ENCODE assay signal across 18 mouse cellular contexts in genomic region chr11:102461764-102462163, GRCm38 (mm10). TPM values are rescaled to one million over a fixed set of nuclear protein-coding genes. Genes with fewer than 3 reads are reported as not detected.
"Had no signal": no experiment of that assay in that cellular context is flagged by ENCODE, and none has a peak within 500 bp of the region (broad histone marks: within the 10 kb centered on the region; RNA-seq: fewer than 3 reads in every experiment).

No protein-coding gene starts in this region.

- H3K27me3 ChIP-seq: lung, embryonic 15.5 days; stomach, embryonic 15.5 days had no signal

- H3K36me3 ChIP-seq: limb, embryonic 12.5 days; lung, embryonic 15.5 days; midbrain, embryonic 12.5 days; neural tube, embryonic 13.5 days; stomach, embryonic 15.5 days had no signal

- H3K9me3 ChIP-seq: limb, embryonic 12.5 days; lung, embryonic 15.5 days; midbrain, embryonic 12.5 days; neural tube, embryonic 13.5 days; stomach, embryonic 15.5 days had no signal

- ATAC-seq: hindbrain, embryonic 16.5 days; inflammation-experienced regulatory T-cells, adult 6 months; intestine, postnatal 0 days; midbrain, embryonic 16.5 days had no signal

- DNase-seq: lung, postnatal 14 days; retina, postnatal 1 day; right cerebral cortex, postnatal 4 days; spleen, adult 18-20 months; thymus, adult 2 months; thymus, postnatal 25 days had no signal

- H3K4me2 ChIP-seq: limb, embryonic 12.5 days; liver, embryonic 11.5 days; lung, embryonic 15.5 days; midbrain, embryonic 12.5 days; neural tube, embryonic 13.5 days; stomach, embryonic 15.5 days had no signal

- H3K9ac ChIP-seq: limb, embryonic 12.5 days; lung, embryonic 15.5 days; midbrain, embryonic 12.5 days; neural tube, embryonic 13.5 days; stomach, embryonic 15.5 days had no signal

- H3K27ac ChIP-seq: layer of hippocampus, adult 2 months; limb, embryonic 12.5 days; lung, embryonic 15.5 days; macrophage; midbrain, embryonic 12.5 days; neural tube, embryonic 13.5 days; stomach, embryonic 15.5 days had no signal

- H3K4me3 ChIP-seq: layer of hippocampus, adult 2 months; limb, embryonic 12.5 days; lung, embryonic 15.5 days; midbrain, embryonic 12.5 days; neural tube, embryonic 13.5 days; stomach, embryonic 15.5 days had no signal

RNA-seq across cellular contexts. Expression of gene Fam171a2, which starts 14.3 kb away (rescaled TPM):
- polyA plus RNA-seq: inflammation-experienced regulatory T-cells, adult 6 months; macrophage had no signal
